19 mouse cellular contexts compared by ENCODE assay signal in genomic region chr12:68618337-68618736, GRCm38 (mm10).
"Had no signal": no experiment of that assay in that cellular context is flagged by ENCODE, and none has a peak within 500 bp of the region (broad histone marks: within the 10 kb centered on the region; RNA-seq: fewer than 3 reads in every experiment).

No protein-coding gene starts in this region.

- H3K4me2 ChIP-seq: liver, embryonic 15.5 days; lung, embryonic 15.5 days; midbrain, embryonic 11.5 days; midbrain, embryonic 13.5 days; midbrain, embryonic 15.5 days; neural tube, embryonic 12.5 days had no signal

- H3K36me3 ChIP-seq: liver, embryonic 15.5 days; lung, embryonic 15.5 days; midbrain, embryonic 13.5 days; midbrain, embryonic 15.5 days; neural tube, embryonic 12.5 days had no signal

- H3K27me3 ChIP-seq: liver, embryonic 15.5 days; lung, embryonic 15.5 days; megakaryocyte, embryonic 14.5 days; midbrain, embryonic 13.5 days; midbrain, embryonic 15.5 days; neural tube, embryonic 12.5 days had no signal

- DNase-seq: liver, postnatal 0 days; lung, adult 2 months; lung, postnatal 14 days; lung, postnatal 36 days; retina, postnatal 1 day; right cerebral cortex, postnatal 14 days; spleen, adult 18-20 months; thymus, adult 2 months; thymus, postnatal 25 days; thymus, postnatal 4 days had no signal

- ATAC-seq: liver, postnatal 0 days; lung, postnatal 0 days; midbrain, embryonic 13.5 days; midbrain, embryonic 15.5 days had no signal

- H3K27ac ChIP-seq: liver, embryonic 15.5 days; lung, embryonic 15.5 days; macrophage; midbrain, embryonic 13.5 days; midbrain, embryonic 15.5 days; neural tube, embryonic 12.5 days had no signal

- H3K4me3 ChIP-seq: liver, embryonic 15.5 days; lung, embryonic 15.5 days; megakaryocyte, embryonic 14.5 days; midbrain, embryonic 13.5 days; midbrain, embryonic 15.5 days; neural tube, embryonic 12.5 days had no signal

- H3K9me3 ChIP-seq: liver, embryonic 15.5 days; lung, embryonic 15.5 days; midbrain, embryonic 13.5 days; midbrain, embryonic 15.5 days; neural tube, embryonic 12.5 days had no signal

- H3K9ac ChIP-seq: liver, embryonic 15.5 days; liver, postnatal 0 days; lung, embryonic 15.5 days; midbrain, embryonic 13.5 days; midbrain, embryonic 15.5 days; neural tube, embryonic 12.5 days had no signal

- H3K4me1 ChIP-seq: liver, embryonic 15.5 days; lung, embryonic 15.5 days; megakaryocyte, embryonic 14.5 days; midbrain, embryonic 13.5 days; midbrain, embryonic 15.5 days; neural tube, embryonic 12.5 days had no signal
